Mouse (Mus musculus) forebrain, postnatal 0 days (tissue): ENCODE measurements around the gene Ptprn2. TPM values are rescaled to one million over a fixed set of nuclear protein-coding genes. Genes with fewer than 3 reads are reported as not detected.

Experiments
- ATAC-seq: fragments of 200-750 bp; cut with Nextera tagmentation; 2 replicates; pipeline ENCODE4 v1.8.0; 2017; ENCODE audit warnings: mild to moderate bottlenecking, moderate library complexity
- DNase-seq: peaks from one replicate; pipeline ENCODE4 v3.0.0-alpha.2; 2015
- H3K27ac ChIP-seq: fragments of 300-500 bp; sonication (generic); 2 replicates; pipeline ENCODE4 v1.5.1; 2014; ENCODE audit warnings: low read depth, mild to moderate bottlenecking, antibody characterized with exemption, low read length, moderate library complexity, mixed read lengths
- H3K27me3 ChIP-seq: fragments of 300-500 bp; sonication (generic); 2 replicates; pipeline ENCODE4 v1.6.1; 2014; ENCODE audit warnings: mild to moderate bottlenecking, low read length, mixed read lengths; ENCODE audit not compliant: insufficient read depth
- H3K36me3 ChIP-seq: fragments of 300-500 bp; sonication (generic); 2 replicates; pipeline ENCODE4 v1.6.1; 2014; ENCODE audit warnings: mild to moderate bottlenecking, moderate library complexity; ENCODE audit not compliant: insufficient read depth
- H3K4me1 ChIP-seq: fragments of 300-500 bp; sonication (generic); 2 replicates; pipeline ENCODE4 v1.6.1; 2014; ENCODE audit warnings: antibody characterized with exemption; ENCODE audit not compliant: insufficient read depth
- H3K4me2 ChIP-seq: fragments of 300-500 bp; sonication (generic); 2 replicates; pipeline ENCODE4 v1.6.1; 2014; ENCODE audit warnings: low read depth, mild to moderate bottlenecking, moderate library complexity
- H3K4me3 ChIP-seq: fragments of 300-500 bp; sonication (generic); 2 replicates; pipeline ENCODE4 v1.5.1; 2014; ENCODE audit warnings: low read depth, low read length, mixed read lengths
- H3K9ac ChIP-seq: fragments of 300-500 bp; sonication (generic); 2 replicates; pipeline ENCODE4 v1.6.1; 2014; ENCODE audit warnings: mild to moderate bottlenecking
- H3K9me3 ChIP-seq: fragments of 300-500 bp; sonication (generic); 2 replicates; pipeline ENCODE4 v1.6.1; 2016; ENCODE audit warnings: low read length
- CTCF ChIP-seq: sonication (generic); IDR thresholded peaks from 2 replicates; pipeline ENCODE4 v1.5.1; 2016; ENCODE audit warnings: antibody characterized with exemption, control low read depth, low read depth
- WGBS: fragments of 180-500 bp; shearing (Covaris S2); extraction: QIAGEN DNeasy Blood & Tissue Kit; methylation state at CpG from one replicate; pipeline ENCODE4 v1.1.7; 2014; 5-methylcytosine and 5-hydroxymethylcytosine counted together
- polyA plus RNA-seq: library from polyadenylated mRNA; unstranded; fragments of >200 nt; fragmentation: Nextera tagmentation; extraction: Ambion mirVana; gene quantifications from 2 replicates; pipeline ENCODE4 v1.2.1, GENCODE M21; 2015
- total RNA-seq: library from RNA; depleted of rRNA; stranded (reverse); fragments of >200 nt; gene quantifications from 2 replicates; pipeline ENCODE4 v1.2.3, GENCODE M21; 2014

Gene Ptprn2
- total and polyA plus RNA-seq, 2 experiments from 2014 or later = 15.9 to 91.1 TPM

DNA sequence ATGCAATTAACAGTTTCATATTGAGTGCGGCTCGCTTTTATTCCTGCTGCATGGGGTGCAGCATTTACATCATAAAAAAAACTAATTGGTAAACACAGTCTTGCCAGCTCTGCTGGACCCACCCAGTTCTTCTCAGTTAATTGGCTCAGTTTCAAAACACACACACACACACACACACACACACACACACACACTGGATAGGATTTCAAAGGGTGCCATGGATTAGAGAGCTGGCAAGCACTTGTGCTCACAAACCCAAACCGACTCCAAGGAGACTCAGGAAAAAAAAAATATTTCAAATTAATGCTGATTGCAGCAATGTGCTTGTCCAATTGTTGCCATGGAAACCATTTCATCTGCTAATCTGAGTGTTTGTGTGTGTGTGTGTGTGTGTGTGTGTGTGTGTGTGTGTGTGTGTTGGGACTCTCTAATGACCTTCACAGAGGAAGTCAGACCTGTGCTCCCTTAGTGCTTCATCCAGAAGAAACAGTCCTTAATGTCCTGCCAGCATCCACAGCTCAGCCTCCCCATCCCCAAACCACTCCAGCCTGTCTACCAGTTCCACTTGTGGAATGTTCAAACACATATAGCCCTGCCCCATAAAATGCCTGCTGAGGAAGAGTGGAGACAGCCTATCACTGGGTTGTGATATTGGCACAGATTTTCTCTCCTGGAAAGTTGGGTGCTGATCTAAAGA lies 452.8 kb downstream of the Ptprn2 start:
- H3K27ac ChIP-seq = no peak overlapping the region
- H3K4me3 ChIP-seq = no peak overlapping the region
- 12% methylated on average over 3 of the region's 3 CpGs for WGBS
- DNase-seq = peak; percentile 83
- H3K9ac ChIP-seq = no peak overlapping the region
- H3K4me2 ChIP-seq = no peak overlapping the region
- no peaks in the 10 kb centered on the region for H3K27me3 ChIP-seq
- peak; percentile 89 for ATAC-seq
- TF ChIP-seq CTCF = no peak
- no peaks in the 10 kb centered on the region for H3K4me1 ChIP-seq
- no peaks in the 10 kb centered on the region for H3K36me3 ChIP-seq
- H3K9me3 ChIP-seq = no peaks in the 10 kb centered on the region

GRCm38 (mm10) chr12:116943883-116944282 lies 458.4 kb downstream of the Ptprn2 start:
- H3K4me3 ChIP-seq = no peak overlapping the region
- H3K36me3 ChIP-seq = no peaks in the 10 kb centered on the region
- no peak overlapping the region for H3K4me2 ChIP-seq
- H3K9ac ChIP-seq = no peak overlapping the region
- DNase-seq (peak; percentile 26), ATAC-seq (peak; percentile 74)
- no peaks in the 10 kb centered on the region for H3K27me3 ChIP-seq
- no peak for TF ChIP-seq CTCF
- H3K4me1 ChIP-seq = no peaks in the 10 kb centered on the region
- H3K9me3 ChIP-seq = no peaks in the 10 kb centered on the region
- no peak overlapping the region for H3K27ac ChIP-seq
- WGBS = 68% methylated on average over 5 of the region's 5 CpGs

DNA sequence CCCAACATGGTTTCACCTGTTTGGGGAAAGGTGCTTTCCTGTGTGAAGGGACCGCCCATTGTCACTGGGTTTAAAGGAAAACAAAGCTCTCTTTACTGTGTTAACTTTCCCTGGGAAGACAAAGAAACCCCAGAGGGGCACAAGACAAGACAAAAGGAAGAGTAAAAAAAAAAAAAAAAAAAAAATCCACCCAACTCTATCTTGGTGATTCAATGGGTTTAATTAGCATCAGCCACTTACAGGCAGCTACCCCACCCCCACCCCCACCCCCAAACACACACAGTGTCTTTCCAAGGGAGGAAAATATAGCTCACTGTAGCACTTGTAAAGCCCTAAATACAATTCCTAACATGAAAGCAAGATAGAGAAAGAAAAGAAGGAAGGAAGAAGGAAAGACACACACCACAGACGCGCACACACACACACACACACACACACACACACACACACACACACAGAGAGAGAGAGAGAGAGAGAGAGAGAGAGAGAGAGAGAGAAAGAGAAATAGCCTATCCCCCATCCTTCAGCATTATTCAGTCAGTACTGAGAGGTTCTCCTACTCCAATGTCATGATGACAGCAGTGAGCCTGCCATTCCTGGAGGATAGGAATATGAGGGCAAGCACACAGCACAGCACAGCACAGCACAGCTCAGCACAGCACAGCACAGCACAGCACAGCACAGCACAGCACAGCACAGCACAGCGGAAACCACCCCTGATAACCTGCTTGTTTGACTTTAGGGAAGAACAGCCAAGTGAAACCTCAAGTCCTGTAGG lies 462.8 kb downstream of the Ptprn2 start:
- DNase-seq (no peak), ATAC-seq (peak; percentile 67; the same call in 1 of the 2 replicates)
- H3K9me3 ChIP-seq = no peaks in the 10 kb centered on the region
- TF ChIP-seq CTCF = no peak
- no peaks in the 10 kb centered on the region for H3K4me1 ChIP-seq
- no peak overlapping the region for H3K27ac ChIP-seq
- no peaks in the 10 kb centered on the region for H3K27me3 ChIP-seq
- H3K4me2 ChIP-seq = no peak overlapping the region
- H3K9ac ChIP-seq = no peak overlapping the region
- 48% methylated on average over 4 of the region's 4 CpGs for WGBS
- H3K4me3 ChIP-seq = no peak overlapping the region
- H3K36me3 ChIP-seq = no peaks in the 10 kb centered on the region

DNA sequence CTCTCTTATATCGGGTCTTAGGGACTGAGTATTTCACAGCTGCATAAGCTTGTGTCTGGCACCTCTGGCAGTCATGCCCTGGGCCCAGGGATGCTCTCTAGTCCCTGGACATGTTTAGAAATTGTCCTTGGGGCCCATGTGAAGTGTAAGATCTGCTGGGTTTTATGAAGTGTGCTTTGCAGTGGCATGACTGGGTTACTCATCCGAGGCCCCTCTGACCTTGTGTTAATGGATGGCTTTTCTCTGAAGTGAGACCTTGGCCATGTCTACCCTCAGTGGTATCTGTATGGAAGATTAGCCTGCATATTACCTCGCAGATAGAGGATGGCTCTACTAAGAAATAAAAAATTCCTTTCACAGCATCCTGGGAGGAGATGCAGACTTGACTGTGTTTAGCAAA lies 464.2 kb downstream of the Ptprn2 start:
- no peak overlapping the region for H3K9ac ChIP-seq
- no peak overlapping the region for H3K27ac ChIP-seq
- H3K4me3 ChIP-seq = no peak overlapping the region
- no peaks in the 10 kb centered on the region for H3K27me3 ChIP-seq
- DNase-seq (no peak), ATAC-seq (no peak)
- no peak for TF ChIP-seq CTCF
- H3K9me3 ChIP-seq = no peaks in the 10 kb centered on the region
- H3K4me2 ChIP-seq = no peak overlapping the region
- no peaks in the 10 kb centered on the region for H3K4me1 ChIP-seq
- WGBS = 86% methylated on average over 3 of the region's 3 CpGs
- H3K36me3 ChIP-seq = no peaks in the 10 kb centered on the region

- H3K4me3 ChIP-seq = no peak overlapping the region
- H3K9me3 ChIP-seq = no peaks in the 10 kb centered on the region
- peak; percentile 41; the same call in 1 of the 2 replicates for TF ChIP-seq CTCF
- no peaks in the 10 kb centered on the region for H3K4me1 ChIP-seq
- H3K27ac ChIP-seq = no peak overlapping the region
- H3K4me2 ChIP-seq = no peak overlapping the region
- no peaks in the 10 kb centered on the region for H3K27me3 ChIP-seq
- peak; percentile 83 for ATAC-seq
- WGBS = 66% methylated on average over 13 of the region's 13 CpGs
- H3K36me3 ChIP-seq = no peaks in the 10 kb centered on the region
- H3K9ac ChIP-seq = no peak overlapping the region
- DNase-seq = no peak
Measured at GRCm38 (mm10) chr12:116952452-116953205, 467.1 kb downstream of the Ptprn2 start.

DNA sequence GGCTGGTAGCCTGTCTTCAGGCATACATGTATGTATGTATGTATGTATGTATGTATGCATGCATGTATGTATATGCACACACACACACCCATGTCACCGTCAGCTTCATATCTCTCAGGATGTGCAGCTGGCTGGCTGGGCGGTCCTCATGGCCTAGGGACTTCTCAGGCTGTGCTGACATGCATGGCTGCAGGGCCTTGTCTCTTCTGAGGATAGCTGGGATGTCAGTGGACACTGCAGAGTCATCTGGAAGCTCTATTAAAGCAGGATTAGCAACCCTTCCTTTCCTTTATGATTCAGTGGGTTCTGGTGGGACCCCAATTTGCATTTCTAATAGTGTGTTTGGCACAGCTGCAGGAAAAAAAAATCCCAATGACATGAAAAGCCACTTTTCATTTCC lies 473.6 kb downstream of the Ptprn2 start:
- DNase-seq = no peak
- H3K36me3 ChIP-seq = no peaks in the 10 kb centered on the region
- no peaks in the 10 kb centered on the region for H3K27me3 ChIP-seq
- no peak overlapping the region for H3K4me3 ChIP-seq
- ATAC-seq = no peak
- TF ChIP-seq CTCF = no peak
- H3K9ac ChIP-seq = no peak overlapping the region
- H3K27ac ChIP-seq = no peak overlapping the region
- no peaks in the 10 kb centered on the region for H3K4me1 ChIP-seq
- WGBS = 76% methylated on average over 2 of the region's 2 CpGs
- no peak overlapping the region for H3K4me2 ChIP-seq
- H3K9me3 ChIP-seq = no peaks in the 10 kb centered on the region

DNA sequence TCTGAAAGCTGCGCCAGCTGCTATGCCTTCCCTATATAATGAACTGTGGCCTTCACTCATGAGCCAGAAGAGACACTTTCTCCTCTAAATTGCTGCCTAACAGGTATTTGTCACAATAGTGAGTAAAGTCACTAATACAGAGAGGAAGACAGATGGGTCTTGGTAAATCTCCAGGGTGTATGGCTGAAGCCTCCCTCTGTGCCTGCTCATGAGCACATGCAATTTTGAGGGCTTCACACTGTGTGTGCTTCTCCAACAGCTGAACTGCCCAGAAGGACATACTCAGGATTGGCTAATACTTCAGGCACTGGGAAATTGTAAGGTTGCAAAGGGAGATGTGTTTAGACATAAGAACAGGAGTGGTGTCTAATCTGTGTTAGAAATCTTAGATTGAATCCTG lies 478.4 kb downstream of the Ptprn2 start:
- TF ChIP-seq CTCF = no peak
- H3K4me3 ChIP-seq = no peak overlapping the region
- DNase-seq = no peak
- H3K27ac ChIP-seq = no peak overlapping the region
- H3K36me3 ChIP-seq = no peaks in the 10 kb centered on the region
- WGBS = 97% methylated on average over 1 of the region's 1 CpGs
- ATAC-seq = no peak
- H3K9me3 ChIP-seq = no peaks in the 10 kb centered on the region
- no peak overlapping the region for H3K9ac ChIP-seq
- H3K27me3 ChIP-seq = no peaks in the 10 kb centered on the region
- H3K4me2 ChIP-seq = no peak overlapping the region
- no peaks in the 10 kb centered on the region for H3K4me1 ChIP-seq
